Mouse (Mus musculus): ENCODE measurements around the gene Sprr2e.

Gene Sprr2e

GRCm38 (mm10) chr3:92351843-92352242 is at the start of gene Sprr2e:
Sprr2e (plus strand) TSS chr3:92352143.
- in situ Hi-C loops (cut with MboI; ENCODE audit: low pct_unique_long_range_greater_than_20kb in 1 of 2, low sequenced_read_pairs in 2 of 2, unreplicated experiment in 1 of 2): no loop called here

GRCm38 (mm10) chr3:92307406-92307805 is 44.5 kb upstream of the Sprr2e start:
- in situ Hi-C loops (cut with MboI; ENCODE audit: low pct_unique_long_range_greater_than_20kb in 1 of 2, low sequenced_read_pairs in 2 of 2, unreplicated experiment in 1 of 2): no loop called here

GRCm38 (mm10) chr3:92316320-92316719 is 35.6 kb upstream of the Sprr2e start, which contains the start of gene Sprr2b:
Sprr2b (plus strand) TSS chr3:92316620.
- in situ Hi-C loops (cut with MboI; ENCODE audit: low pct_unique_long_range_greater_than_20kb in 1 of 2, low sequenced_read_pairs in 2 of 2, unreplicated experiment in 1 of 2): no loop called here

- in situ Hi-C loops (cut with MboI; ENCODE audit: low pct_unique_long_range_greater_than_20kb in 1 of 2, low sequenced_read_pairs in 2 of 2, unreplicated experiment in 1 of 2): no loop called here
These were observed 34.6 kb upstream of the Sprr2e start for GRCm38 (mm10) chr3:92317384-92317783.

- in situ Hi-C loops (cut with MboI; ENCODE audit: low pct_unique_long_range_greater_than_20kb in 1 of 2, low sequenced_read_pairs in 2 of 2, unreplicated experiment in 1 of 2): no loop called here
These were observed 15.7 kb upstream of the Sprr2e start for GRCm38 (mm10) chr3:92336278-92336677.

GRCm38 (mm10) chr3:92338840-92339239 is 13.1 kb upstream of the Sprr2e start, which contains the start of gene Sprr2d:
Sprr2d (plus strand) TSS chr3:92339140.
- in situ Hi-C loops (cut with MboI; ENCODE audit: low pct_unique_long_range_greater_than_20kb in 1 of 2, low sequenced_read_pairs in 2 of 2, unreplicated experiment in 1 of 2): no loop called here

GRCm38 (mm10) chr3:92361619-92362018 is 9.7 kb downstream of the Sprr2e start:
- in situ Hi-C loops (cut with MboI; ENCODE audit: low pct_unique_long_range_greater_than_20kb in 1 of 2, low sequenced_read_pairs in 2 of 2, unreplicated experiment in 1 of 2): no loop called here

- in situ Hi-C loops (cut with MboI; ENCODE audit: low pct_unique_long_range_greater_than_20kb in 1 of 2, low sequenced_read_pairs in 2 of 2, unreplicated experiment in 1 of 2): no loop called here
These were observed 12.9 kb downstream of the Sprr2e start, which contains the start of gene Sprr2f for GRCm38 (mm10) chr3:92364887-92365286. Sprr2f (plus strand) TSS chr3:92365187.

GRCm38 (mm10) chr3:92373613-92374012 is 21.7 kb downstream of the Sprr2e start:
- in situ Hi-C loops (cut with MboI; ENCODE audit: low pct_unique_long_range_greater_than_20kb in 1 of 2, low sequenced_read_pairs in 2 of 2, unreplicated experiment in 1 of 2): no loop called here

GRCm38 (mm10) chr3:92385385-92385784 is 33.4 kb downstream of the Sprr2e start, which contains the start of gene Sprr2h:
Sprr2h (plus strand) TSS chr3:92385685.
- in situ Hi-C loops (cut with MboI; ENCODE audit: low pct_unique_long_range_greater_than_20kb in 1 of 2, low sequenced_read_pairs in 2 of 2, unreplicated experiment in 1 of 2): no loop called here

- in situ Hi-C loops (cut with MboI; ENCODE audit: low pct_unique_long_range_greater_than_20kb in 1 of 2, low sequenced_read_pairs in 2 of 2, unreplicated experiment in 1 of 2): no loop called here
These were observed 42.4 kb downstream of the Sprr2e start for GRCm38 (mm10) chr3:92394301-92394700.
